Mouse (Mus musculus) thymus, postnatal 4 days (tissue): ENCODE data around the gene Abcc1.

ENCODE experiments used
- DNase-seq: peaks from one replicate; pipeline ENCODE4 v3.0.0; 2021

Gene Abcc1

GRCm38 (mm10) chr16:14444059-14444855 is 82.9 kb downstream of the Abcc1 start:
- no peak for DNase-seq

GRCm38 (mm10) chr16:14445197-14445596 is 83.8 kb downstream of the Abcc1 start:
- no peak for DNase-seq

GRCm38 (mm10) chr16:14447366-14447765 is 86.0 kb downstream of the Abcc1 start:
- no peak for DNase-seq

- no peak for DNase-seq
Observed at GRCm38 (mm10) chr16:14448307-14448706, 86.9 kb downstream of the Abcc1 start.

GRCm38 (mm10) chr16:14449861-14450260 is 88.5 kb downstream of the Abcc1 start:
- no peak for DNase-seq

GRCm38 (mm10) chr16:14451374-14452046 is 90.2 kb downstream of the Abcc1 start:
- no peak for DNase-seq

- no peak for DNase-seq
Observed at GRCm38 (mm10) chr16:14462535-14462934, 101.2 kb downstream of the Abcc1 start.

- DNase-seq, result no peak
Observed at GRCm38 (mm10) chr16:14465016-14465415, 103.7 kb downstream of the Abcc1 start.

GRCm38 (mm10) chr16:14468351-14468750 is 107.0 kb downstream of the Abcc1 start:
- DNase-seq, result no peak

- DNase-seq, result no peak
Observed at GRCm38 (mm10) chr16:14468841-14469240, 107.5 kb downstream of the Abcc1 start.

GRCm38 (mm10) chr16:14472171-14472570 is 110.8 kb downstream of the Abcc1 start:
- no peak for DNase-seq

- no peak for DNase-seq
Observed at GRCm38 (mm10) chr16:14473686-14474085, 112.3 kb downstream of the Abcc1 start.

- no peak for DNase-seq
Observed at GRCm38 (mm10) chr16:14475001-14475400, 113.6 kb downstream of the Abcc1 start.

GRCm38 (mm10) chr16:14476056-14476455 is 114.7 kb downstream of the Abcc1 start:
- no peak for DNase-seq

- no peak for DNase-seq
Observed at GRCm38 (mm10) chr16:14476701-14477400, 115.5 kb downstream of the Abcc1 start.

GRCm38 (mm10) chr16:14477510-14478300 is 116.3 kb downstream of the Abcc1 start:
- DNase-seq, result no peak

GRCm38 (mm10) chr16:14479641-14480040 is 118.3 kb downstream of the Abcc1 start:
- no peak for DNase-seq

- DNase-seq, result no peak
Observed at GRCm38 (mm10) chr16:14483221-14483620, 121.9 kb downstream of the Abcc1 start.

GRCm38 (mm10) chr16:14493491-14494114 is 132.2 kb downstream of the Abcc1 start:
- no peak for DNase-seq

GRCm38 (mm10) chr16:14501649-14502360 is 140.4 kb downstream of the Abcc1 start:
- DNase-seq, result no peak

- DNase-seq, result no peak
Observed at GRCm38 (mm10) chr16:14506461-14506860, 145.1 kb downstream of the Abcc1 start.
